Mouse (Mus musculus): ENCODE measurements around the gene Cidec. TPM values are rescaled to one million over a fixed set of nuclear protein-coding genes. Genes with fewer than 3 reads are reported as not detected.

Gene Cidec
- 10 to 100 TPM; 49.8 to 62.1 TPM for total RNA-seq (2021)
- long read RNA-seq, experiment 1, transcript Cidec-203 (6 exons, 785 nt): major isoform, 37 of 72 reads
- long read RNA-seq, experiment 1, transcript Cidec-202 (6 exons, 1,720 nt): minor isoform, 5 of 72 reads
- long read RNA-seq, experiment 1, transcript Cidec-201 (6 exons, 1,703 nt): minor isoform, 6 of 72 reads
- long read RNA-seq, experiment 1, partial matches to known transcripts: 7 of 72 reads
- long read RNA-seq, experiment 1, other reads (novel, unspliced or antisense): 17 of 72 reads
- long read RNA-seq, experiment 2, transcript Cidec-202 (6 exons, 1,720 nt): minor isoform, 6 of 55 reads
- long read RNA-seq, experiment 2, transcript Cidec-203 (6 exons, 785 nt): major isoform, 24 of 55 reads
- long read RNA-seq, experiment 2, partial matches to known transcripts: 15 of 55 reads
- long read RNA-seq, experiment 2, other reads (novel, unspliced or antisense): 10 of 55 reads

- DNase-seq (ENCODE audit: low spot score in 2 of 2): no peak
These were observed at the start of gene Cidec for GRCm38 (mm10) chr6:113435664-113436205. Cidec (minus strand) TSS chr6:113435760.

DNA sequence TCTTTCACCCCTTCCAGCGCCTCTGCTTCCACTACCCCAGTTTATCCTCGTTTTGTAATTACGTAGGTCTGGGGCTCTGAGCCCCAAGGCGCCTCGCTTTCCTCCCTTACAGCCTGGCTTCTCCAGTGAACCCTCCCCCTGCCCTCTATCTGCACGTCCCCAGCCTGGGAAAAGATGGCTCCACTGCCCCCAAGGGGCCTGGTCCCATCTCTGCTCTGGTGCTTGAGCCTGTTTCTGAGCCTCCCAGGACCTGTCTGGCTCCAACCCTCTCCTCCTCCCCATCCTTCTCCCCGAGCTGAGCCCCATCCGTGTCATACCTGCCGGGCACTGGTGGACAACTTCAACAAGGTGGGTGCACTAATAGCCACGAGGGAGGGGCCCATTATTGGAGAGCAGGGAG is 48.2 kb upstream of the Cidec start:
- DNase-seq (ENCODE audit: low spot score in 2 of 2): no peak

- DNase-seq (ENCODE audit: low spot score in 2 of 2): peak; percentile 70 to 87
These were observed 47.6 kb upstream of the Cidec start, which contains the start of gene Creld1 for GRCm38 (mm10) chr6:113483100-113483615. Creld1 (plus strand) TSS chr6:113483297.

GRCm38 (mm10) chr6:113482477-113483099 is 47.0 kb upstream of the Cidec start:
- DNase-seq (ENCODE audit: low spot score in 2 of 2): no peak

DNA sequence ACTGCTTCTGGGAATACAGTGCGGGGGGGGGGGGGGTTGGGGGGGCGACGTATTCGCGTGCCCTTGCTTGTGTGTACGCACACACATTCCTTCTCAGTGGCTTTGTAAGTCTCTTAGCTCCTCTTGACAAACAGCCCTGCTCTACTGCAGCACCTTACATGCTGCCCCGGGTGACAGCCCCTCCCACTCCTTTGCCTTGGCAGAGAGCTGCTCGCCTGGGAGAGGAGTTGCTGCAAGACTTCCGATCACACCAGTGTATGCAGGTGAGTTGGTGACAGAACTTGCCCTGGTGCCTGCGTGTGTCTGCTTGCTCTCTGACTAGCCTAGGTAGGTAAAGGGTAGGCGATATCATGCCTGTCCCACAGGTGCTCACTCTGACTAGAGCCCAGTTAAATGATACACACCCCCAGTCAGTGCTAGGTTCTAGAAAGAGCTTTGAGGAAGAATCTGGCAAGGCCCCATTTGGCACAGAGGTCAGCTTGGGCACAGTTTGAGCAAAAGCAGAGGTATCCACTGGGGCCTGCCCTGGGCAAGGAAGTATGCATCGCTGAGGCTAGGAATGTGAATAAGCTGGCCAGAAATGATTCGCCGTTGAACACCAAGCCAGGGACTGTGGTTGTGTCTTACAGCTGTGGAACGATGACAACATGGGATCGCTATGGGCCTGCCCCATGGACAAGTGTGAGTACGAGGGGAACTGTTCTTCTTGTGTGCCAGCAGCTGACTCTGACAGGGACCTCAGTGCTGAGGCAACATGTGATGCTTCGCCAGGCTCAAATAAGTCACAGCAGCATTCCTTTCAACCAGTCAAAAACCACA is 45.2 kb upstream of the Cidec start:
- no peak for DNase-seq (ENCODE audit: low spot score in 2 of 2)

- no peak for DNase-seq (ENCODE audit: low spot score in 2 of 2)
These were observed 43.3 kb upstream of the Cidec start for GRCm38 (mm10) chr6:113478906-113479305.

- DNase-seq (ENCODE audit: low spot score in 2 of 2): no peak
These were observed 41.8 kb upstream of the Cidec start for GRCm38 (mm10) chr6:113477353-113477752.

DNA sequence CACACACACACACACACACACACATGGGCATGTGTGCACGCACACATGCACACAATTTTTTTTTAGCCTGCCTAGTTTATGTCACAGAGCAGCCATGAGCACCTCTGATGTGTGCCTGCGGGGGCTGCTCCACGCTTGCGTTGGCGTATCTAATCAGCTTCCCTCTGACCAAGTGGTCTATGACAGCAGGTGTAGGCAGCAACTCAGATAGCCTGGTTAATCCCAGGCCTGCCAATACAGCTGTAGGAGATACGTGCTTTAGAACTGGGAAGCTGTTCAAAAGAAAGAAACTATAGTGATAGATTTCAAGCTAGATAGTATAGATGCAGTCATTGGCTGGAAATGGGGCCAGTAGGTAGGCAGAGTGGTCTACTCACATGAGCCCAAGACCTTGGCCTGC is 38.2 kb upstream of the Cidec start:
- no peak for DNase-seq (ENCODE audit: low spot score in 2 of 2)

DNA sequence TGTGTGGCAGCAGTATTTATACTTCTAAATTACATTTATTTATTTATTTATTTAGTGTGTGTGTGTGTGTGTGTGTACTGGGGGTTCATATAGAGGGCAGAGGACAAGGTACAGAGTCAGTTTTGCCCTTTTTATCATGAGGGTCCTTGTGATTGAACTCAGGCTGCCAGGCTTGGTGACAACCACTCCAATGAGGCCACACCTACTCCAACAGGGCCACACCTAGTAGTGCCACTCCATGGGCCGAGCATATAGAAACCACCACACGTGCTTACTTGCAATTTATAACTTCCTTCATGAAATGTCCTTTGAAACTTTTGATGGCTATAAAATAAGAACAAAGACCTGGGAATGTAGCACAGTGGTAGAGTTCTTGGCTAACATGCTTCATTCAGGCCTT is 37.7 kb upstream of the Cidec start:
- DNase-seq (ENCODE audit: low spot score in 2 of 2): no peak

DNA sequence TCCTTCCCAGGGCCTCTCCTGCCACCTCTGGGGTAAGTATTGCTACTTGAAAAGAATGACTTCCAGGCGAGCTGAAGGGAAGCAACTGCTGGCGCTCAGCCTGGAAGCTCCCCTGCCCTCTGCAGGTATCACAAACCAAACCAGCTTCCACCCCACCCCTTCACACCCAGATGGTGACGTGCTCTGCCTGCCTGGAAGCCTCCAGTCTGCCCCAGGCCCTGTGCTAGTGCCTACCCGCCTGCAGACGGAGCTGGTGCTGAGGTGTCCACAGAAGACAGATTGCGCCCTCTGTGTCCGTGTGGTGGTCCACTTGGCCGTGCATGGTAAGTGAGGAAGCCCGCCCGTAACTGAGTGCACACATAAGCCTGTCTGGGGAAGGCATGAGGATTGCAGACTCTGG is 36.5 kb upstream of the Cidec start:
- no peak for DNase-seq (ENCODE audit: low spot score in 2 of 2)

- no peak for DNase-seq (ENCODE audit: low spot score in 2 of 2)
These were observed 35.9 kb upstream of the Cidec start, which contains the start of gene Il17rc for GRCm38 (mm10) chr6:113471297-113471936. Il17rc (plus strand) TSS chr6:113471427.

GRCm38 (mm10) chr6:113469432-113469831 is 33.9 kb upstream of the Cidec start:
- DNase-seq (ENCODE audit: low spot score in 2 of 2): peak; percentile 50 to 61

DNA sequence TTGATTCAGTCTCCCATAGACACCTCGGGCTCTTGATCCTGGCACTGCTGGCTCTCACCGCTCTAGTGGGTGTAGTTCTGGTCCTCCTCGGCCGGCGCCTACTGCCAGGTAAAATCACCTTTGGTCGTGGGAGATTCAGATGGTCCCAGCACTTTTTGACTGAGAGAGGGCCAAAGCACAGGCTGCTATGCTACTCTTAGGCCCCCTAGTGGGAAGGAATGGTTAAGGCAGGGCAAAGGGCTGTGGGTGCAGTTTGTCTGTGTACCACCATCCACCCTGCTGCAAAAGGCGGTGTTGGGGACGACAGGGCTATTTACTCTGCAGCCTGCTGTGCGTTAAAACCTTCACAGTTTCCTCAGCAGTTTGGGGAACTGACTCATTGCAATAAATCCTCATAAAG is 33.5 kb upstream of the Cidec start:
- DNase-seq (ENCODE audit: low spot score in 2 of 2): peak in 1 of 2 experiments; percentile 56

DNA sequence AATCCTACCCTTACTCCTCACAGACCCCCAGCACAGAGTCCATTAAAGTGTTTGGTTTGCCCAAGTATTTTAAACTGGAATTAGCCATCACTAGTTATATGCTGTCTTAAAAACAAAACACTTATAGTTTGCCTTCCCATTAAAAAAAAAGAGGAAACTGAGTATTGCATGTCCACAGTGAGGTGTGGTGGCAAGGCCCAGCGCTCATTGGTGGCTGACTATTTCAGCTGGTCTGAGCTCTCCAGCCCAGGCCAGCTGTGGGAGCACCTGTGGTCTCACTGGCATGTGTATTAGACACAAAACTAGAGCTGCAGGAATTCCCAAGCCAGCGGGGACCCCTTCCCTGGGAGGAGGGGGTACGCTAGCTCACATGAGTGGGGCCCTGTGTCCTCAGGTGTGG is 33.0 kb upstream of the Cidec start:
- no peak for DNase-seq (ENCODE audit: low spot score in 2 of 2)

DNA sequence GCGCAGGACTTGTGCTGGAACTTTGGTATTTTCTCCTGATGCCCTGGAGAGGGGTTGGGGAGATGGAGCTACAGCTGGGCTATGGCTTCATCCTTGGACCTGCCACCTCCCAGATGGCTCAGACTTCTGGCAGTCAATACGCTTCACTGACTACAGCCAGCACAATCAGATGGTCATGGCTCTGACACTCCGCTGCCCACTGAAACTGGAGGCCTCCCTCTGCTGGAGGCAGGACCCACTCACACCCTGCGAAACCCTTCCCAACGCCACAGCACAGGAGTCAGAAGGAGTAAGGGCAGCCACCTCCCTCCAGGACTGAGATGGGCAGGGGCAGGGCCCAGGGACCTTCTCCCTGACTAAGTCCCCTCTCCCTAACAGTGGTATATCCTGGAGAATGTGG is 30.0 kb upstream of the Cidec start:
- DNase-seq (ENCODE audit: low spot score in 2 of 2): no peak

- DNase-seq (ENCODE audit: low spot score in 2 of 2): no peak
These were observed 28.5 kb upstream of the Cidec start for GRCm38 (mm10) chr6:113464040-113464439.

DNA sequence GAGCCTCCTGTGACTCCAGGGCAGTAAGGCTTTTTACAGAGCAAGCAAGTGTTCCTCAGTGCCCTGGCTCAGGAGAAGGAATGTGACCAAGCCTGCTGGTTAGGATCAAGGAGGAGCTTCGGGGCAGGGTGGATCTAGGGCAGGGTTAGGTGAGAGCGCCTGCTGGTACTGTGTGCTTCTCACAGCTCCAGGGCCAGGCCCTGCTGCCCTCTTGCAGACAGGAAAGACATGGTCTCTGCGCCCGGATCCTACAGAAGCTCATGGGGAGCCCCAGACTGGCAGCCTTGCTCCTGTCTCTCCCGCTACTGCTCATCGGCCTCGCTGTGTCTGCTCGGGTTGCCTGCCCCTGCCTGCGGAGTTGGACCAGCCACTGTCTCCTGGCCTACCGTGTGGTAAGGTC is 23.1 kb upstream of the Cidec start:
- no peak for DNase-seq (ENCODE audit: low spot score in 2 of 2)

DNA sequence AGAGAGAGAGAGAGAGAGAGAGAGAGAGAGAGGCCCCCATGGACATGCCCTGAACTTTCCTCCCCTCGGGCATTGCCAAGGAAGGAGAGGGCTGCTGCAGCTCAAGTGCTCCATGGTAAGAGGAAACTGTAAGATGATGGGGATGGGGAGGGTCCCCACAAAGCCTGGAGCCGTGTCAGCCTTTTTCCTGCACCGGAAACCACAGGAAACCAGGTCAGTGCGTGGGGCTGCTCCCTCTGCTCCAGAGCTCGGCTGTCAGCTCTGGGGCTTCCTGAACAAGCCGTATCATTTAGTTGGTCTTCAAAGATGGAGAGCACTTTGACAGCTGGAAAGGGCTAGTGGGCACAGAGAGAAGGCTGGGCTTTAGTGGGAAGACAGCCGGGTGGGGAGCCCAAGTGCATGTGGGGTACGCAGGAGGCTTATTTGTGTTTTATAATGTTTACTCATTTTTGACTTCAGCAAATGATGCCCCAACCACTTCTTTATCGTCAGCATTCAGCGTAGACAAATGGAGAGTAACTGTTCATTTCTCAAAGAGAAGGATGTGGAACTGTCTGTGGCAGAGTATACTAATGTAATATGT is 22.5 kb upstream of the Cidec start, which contains the start of gene Il17re:
Gene Il17re, plus strand, starts transcription at position 533 of the 583 bp plus-strand sequence.
- no peak for DNase-seq (ENCODE audit: low spot score in 2 of 2)

GRCm38 (mm10) chr6:113455007-113455406 is 19.4 kb upstream of the Cidec start:
- DNase-seq (ENCODE audit: low spot score in 2 of 2): no peak

DNA sequence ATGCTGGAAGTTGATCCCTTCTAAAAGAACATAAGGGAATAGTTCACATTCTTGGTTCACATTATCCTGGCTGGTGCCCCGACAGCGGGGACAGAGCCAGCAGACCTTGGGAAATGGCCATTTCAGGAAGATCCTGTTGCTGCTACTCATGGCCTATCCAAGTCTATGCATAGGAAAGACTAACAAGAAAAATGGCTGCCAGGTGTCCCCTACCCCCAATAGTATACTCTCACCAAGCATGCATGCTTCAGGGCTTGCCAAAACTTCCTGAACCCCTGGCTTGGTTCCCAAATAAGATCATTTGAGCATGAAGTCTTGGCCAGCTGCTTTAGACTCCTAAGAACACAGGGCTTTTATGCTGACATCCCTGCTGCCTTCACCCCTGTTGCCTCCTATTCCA is 16.3 kb upstream of the Cidec start:
- no peak for DNase-seq (ENCODE audit: low spot score in 2 of 2)
